Mouse (Mus musculus) ES-E14 (cell line): ENCODE results near the gene Nps.

Experiments used
- CHD2 ChIP-seq: IDR thresholded peaks from 2 replicates; pipeline ENCODE4 v1.6.1; 2014; ENCODE audit warnings: mild to moderate bottlenecking, low read depth, low read length, inconsistent platforms
- HCFC1 ChIP-seq: IDR thresholded peaks from 2 replicates; pipeline ENCODE4 v1.6.1; 2012; ENCODE audit warnings: low read length, inconsistent platforms, borderline replicate concordance; ENCODE audit not compliant: insufficient read depth

- no peak for TF ChIP-seq CHD2
- TF ChIP-seq HCFC1, result no peak
Observed at GRCm38 (mm10) chr7:135294498-135294897, 36.0 kb downstream of the Nps start.
